Mouse (Mus musculus) CD4-positive, CD25-positive, alpha-beta regulatory T cell, adult 4 months (primary cell): ENCODE measurements around the gene Rel. TPM values are rescaled to one million over a fixed set of nuclear protein-coding genes. Genes with fewer than 3 reads are reported as not detected.
"Not testable (repeated sequence)": the region's sequence is repeated elsewhere in the genome, so short reads cannot be mapped to it uniquely, and the experiment has no call there.

Source experiments
- ATAC-seq: one replicate; pipeline ENCODE4 v1.8.0; 2017
- polyA plus RNA-seq, 2 experiments: library from polyadenylated mRNA; unstranded; fragments of 100-300 nt; shearing (Covaris generic); gene quantifications; one replicate each; pipeline ENCODE4 v1.2.1; 2017

The Rel gene
- polyA plus RNA-seq = 10 to 100 TPM; 24.2 to 25.8 TPM

DNA sequence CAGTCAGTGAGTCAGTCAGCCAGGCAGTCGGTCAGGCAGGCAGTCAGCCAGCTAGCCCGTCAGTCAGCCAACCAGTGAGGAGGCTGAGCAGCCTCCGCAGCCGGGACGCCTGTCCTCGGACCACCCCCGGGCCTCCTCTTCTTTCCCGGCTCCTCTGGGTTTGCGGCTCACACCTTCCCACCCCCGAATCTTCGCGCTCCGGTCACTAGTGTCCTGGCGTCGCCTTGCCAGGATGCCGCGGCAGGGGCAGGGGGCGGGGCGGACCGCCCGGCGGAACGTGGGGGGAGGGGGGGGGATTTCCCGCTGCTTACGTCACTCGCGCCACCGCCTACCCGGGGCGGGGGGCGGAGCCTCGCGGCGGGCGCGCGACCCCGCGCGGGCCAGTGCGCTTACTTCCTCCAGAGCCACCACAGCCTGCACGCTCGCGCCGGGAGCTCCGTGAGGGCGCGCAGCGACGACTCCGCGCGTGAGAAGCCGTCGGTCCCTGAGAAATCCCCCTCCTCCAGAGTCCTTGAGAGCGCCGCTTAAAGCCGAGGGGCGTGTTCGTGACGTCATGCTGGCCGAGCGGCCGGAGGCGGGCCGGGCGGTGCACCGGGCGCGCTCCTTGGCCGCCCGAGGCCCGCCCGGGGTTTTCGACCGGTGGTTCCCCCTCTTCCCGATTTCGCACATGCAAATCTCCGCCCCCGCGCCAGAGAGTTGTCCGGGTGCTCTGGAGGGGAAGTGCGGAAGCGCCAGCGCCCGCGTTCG is at the start of gene Rel:
Gene Rel, minus strand, starts transcription at position 211 of the 747 bp plus-strand sequence.
- ATAC-seq = peak; percentile 60

DNA sequence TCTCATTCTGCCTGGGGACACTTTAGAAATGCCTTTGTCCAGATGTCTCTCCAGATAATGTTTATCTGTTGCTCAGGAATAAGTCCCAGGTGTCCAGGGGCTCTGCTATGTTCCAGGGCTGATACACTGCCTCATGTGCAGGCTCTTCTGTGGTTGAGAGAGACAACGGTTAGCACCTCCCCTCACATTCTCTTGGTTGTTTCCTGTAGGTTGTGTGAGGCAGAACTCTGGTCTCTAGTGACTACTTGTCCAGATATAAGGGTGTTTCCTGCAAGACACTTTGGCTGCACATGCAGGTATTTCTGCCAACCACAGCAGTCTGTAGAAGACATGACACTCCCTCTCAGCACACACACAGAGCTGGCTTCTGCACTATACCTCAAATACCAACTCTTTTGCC is 48.0 kb upstream of the Rel start:
- peak; percentile 69 for ATAC-seq

DNA sequence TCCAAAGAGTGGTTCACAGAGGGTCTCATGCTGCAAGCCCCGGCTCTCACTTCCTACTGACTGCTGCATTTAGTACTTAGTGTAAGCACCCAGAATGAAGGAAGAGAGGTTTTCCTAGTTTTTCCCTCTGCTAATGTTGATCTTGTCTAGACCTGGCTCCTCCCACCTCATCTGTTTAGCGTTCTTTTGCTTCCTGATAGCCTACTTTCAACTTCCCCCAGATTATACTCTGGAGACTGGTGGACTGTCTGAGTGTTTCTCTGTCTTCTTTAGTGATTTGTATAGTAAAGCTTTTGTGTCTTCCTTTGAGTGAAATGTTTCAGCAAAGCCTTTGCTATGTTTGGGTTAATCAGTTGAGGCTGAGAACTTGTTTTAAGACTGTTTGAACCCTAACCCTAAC is 40.0 kb upstream of the Rel start:
- ATAC-seq = no peak

DNA sequence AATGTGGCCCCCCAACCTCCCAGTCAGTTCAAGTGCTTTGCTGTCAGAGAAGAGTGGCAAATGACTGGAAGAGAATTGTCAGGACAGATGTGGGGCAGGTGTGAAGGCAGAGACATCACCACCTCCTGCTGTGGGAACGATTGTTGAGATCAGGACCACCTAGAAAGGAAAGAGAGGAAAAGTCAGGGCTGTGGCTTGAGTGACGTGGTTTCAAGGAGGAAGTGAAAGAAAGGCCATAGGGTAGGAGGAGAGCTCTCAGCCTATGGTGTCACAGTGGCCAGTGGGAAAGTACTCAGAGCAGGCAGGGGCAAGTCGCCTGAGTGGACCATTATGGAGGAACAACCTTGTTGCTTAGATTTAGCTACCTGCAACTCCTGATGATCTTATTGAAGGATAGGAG is 34.9 kb upstream of the Rel start:
- ATAC-seq = no peak

DNA sequence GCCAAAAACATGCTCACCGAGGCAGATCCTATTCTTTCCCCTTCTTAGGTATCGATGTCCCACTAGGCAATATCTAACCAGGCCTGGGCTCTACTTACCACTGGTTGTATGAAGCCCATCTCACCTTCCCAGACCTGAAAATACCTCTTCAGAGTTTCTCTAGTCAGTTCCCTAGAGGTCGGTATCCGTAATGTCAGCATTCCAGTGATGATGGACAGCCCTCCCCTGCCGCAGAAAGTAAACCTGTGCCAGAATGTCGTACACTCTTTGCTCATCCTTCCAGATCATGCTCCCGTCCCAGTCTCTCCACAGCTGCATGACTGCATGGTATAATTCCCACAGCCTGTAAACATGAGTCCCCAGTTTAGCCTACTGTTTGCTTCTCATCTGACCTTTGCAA is 32.4 kb upstream of the Rel start:
- no peak for ATAC-seq

DNA sequence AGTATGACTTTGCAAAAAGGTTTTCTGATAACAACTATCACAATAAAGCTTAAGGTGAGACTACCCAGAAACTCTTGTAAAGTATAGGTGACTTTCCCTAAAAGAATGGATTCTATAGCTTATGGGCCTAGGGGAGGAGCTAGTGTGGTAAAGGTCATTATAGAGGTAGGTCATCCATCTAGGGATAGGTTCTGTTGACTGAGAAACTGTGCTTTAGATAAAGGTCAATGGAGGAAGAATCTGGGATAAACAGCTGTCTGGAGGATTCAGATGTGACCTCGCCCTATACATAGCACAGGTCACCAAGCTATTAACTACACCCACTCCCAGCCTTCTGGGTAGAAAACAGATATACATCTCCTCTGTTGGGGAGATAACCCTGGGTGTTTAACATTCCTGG is 31.5 kb upstream of the Rel start:
- ATAC-seq = no peak

DNA sequence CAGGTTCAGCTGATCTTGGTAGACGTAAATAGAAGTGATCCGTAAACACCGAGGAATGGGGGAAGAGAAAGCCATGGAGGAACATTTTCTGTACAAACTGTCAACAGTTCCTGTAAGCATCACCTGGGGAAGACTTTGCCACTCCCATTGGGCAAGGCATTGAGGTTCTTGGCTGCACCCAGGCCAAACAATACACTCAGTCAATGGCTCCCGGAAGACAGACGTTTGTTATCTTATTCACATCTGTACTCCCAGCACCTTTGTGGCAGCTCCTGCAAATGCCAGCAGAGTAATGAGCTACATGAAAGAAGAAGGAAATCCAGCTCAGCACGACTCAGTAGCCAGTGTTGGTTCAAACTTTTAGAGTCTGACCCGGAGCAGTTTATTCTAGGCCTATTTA is 31.1 kb upstream of the Rel start:
- peak; percentile 51 for ATAC-seq

DNA sequence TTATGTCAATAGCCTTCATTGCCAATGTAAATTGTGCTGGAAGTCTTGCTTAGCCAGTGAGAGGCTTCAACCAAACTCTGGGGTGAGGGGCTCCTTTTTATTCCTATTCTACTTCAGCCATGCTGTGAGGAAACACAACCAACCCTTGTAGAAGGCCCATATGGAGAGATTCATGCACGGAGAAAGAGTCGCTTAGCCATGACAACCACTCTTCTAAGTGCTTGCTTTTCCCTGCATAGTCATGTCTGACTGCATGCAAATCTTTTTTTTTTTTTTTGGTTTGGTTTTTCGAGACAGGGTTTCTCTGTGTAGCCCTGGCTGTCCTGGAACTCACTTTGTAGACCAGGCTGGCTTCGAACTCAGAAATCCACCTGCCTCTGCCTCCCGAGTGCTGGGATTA is 12.9 kb upstream of the Rel start:
- ATAC-seq = not testable (repeated sequence)

DNA sequence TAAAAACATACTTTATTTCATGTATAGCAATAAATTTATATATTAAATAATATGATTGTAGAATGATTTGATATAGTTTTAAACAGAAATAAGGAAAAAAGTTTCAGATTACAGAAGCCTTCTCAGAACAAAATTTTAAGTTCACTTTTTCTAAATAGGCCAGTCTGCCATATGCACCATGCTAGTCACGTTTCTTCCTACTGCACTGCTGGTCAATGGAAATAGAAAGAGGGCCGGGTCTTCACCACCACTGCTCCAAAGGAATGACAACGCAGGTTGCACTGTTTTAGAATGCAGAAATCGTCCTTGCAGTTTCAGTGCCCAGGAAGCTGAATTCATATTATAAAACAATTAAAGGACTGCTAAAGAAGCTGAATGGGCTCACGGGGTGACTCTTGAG is 12.3 kb upstream of the Rel start:
- ATAC-seq = no peak

DNA sequence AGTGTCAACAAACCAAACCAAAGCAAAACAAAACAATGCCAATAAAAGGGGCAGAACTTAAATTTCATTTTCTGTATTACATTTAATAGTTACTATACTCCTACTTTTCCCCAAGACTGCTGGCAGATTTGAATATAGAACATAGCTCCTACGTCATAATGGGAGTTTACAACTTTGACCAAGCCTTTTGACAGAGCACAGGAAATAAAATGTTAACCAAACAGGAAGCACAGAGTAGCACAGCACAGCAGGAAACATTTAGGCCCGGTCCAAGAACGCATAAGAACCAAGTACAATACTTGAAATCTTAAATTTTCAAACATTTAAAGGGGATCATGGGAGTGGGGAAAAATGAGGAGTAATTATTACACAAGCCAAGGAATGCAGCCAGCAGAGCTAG is 11.3 kb upstream of the Rel start:
- peak; percentile 93 for ATAC-seq

DNA sequence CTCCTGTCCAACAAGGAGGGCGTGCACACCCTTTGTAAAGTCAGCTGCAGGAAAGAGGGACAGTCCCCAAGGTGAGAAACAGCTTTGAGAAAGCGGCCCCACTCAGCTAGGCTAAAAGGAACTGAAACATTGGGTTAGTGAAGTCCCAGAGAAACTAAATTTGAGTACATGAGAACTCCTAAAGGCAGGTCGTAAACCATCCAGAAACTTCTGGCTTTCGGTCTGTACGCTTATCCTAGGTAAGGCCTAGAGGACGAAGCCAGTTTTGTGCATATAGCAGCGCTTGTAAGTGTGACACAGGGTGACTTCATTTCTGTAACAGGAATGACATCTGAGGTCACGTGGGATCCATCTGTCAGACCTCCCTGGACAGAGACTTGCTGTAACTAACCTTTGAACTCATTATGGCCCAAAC is 8.0 kb upstream of the Rel start:
- ATAC-seq = peak; percentile 76

DNA sequence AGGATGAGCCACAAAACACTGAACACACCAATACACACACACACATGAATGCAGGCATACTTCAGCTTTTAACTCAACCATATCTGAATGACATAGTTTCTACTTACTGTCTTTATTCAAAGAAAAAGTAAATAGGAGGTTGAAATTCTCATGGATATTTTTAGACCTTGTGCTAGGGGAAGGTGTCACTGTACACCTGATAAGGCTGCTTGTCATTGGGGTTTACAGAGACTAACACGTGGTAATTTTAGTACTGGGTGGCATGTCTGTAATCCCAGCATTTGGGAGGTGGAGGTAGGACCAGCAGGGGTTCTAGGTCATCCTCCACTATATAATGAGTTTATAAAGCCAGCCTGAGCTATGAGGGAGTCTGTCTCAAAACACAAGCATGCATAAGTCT is 1.7 kb upstream of the Rel start:
- no peak for ATAC-seq

DNA sequence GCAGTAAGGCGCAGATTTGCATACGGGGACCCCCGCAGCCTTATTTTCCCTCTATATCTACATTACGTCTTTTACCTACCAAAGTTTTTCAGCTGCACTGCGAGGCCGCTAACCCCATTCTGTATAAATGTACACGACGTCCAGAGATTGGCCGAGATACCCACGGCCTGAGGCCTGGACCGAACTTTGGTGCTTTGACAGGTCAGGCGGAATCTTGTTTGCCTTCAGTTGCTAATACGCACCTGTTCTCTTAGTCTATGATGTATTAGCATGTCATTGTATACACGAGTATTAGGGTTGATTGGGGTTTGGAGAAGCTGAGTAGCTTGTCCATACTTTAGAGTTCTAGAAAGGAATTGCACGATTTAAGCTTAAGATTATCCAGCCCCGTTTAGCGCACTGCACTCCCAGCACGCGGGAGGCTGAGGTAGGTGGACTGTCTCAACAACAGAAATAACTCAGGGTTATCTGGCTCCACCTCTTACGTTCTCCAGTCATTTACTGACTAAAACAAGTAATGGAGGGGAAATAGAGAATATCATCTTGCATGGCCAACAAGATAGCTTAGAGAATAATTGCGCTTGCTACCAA is 832 bp upstream of the Rel start:
- peak; percentile 8 for ATAC-seq

DNA sequence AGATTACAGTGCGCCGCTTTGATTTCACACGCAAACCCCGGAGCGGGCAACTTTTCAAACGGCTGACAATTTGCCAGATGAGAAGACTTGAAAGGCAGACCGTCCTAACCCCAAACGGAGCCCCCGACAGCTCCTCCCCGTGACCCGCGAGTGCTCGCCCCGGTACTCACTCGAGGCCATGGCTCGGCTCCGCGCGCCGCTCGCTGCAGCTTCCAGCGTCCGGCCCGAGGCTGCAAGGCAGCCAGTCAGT is 335 bp downstream of the Rel start:
- no peak for ATAC-seq

DNA sequence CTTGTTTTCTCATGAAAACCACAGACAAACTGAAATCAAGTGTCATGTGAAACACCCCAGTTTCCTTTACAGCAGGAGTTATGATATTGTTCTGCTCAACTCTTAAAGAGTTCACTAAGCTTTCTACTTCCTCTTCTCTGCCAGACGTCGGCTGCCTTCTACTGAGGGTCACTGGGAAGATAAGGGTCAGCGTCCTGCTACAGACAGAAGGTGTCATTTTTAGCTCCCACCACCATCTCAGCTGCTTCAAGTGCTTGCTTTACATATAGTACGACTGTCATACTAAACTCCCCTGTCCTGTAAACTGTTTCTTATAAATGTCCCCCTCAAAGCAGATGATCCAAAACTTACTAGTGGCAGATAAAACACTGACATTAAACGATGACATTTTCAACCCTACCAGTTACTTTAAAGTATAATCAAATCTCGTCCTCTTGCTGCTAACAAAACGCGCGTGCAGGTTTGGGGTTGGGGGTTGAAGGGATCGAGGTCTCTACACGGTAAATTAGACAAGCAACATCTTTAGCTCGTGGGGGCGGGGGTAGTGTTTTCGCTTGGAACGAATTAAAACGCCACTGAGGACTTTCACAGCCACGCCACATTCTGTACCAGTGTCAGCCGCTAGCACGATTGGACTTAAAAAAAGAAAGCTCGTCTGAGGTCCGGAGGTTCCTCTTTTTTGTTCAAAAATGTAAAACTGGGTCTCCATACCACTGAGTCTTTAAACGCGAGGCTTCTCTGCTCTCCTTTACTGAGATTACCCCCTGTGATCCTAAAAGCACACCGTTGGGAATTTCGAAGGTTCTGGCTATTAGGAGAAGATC is 872 bp downstream of the Rel start:
- ATAC-seq = peak; percentile 32

DNA sequence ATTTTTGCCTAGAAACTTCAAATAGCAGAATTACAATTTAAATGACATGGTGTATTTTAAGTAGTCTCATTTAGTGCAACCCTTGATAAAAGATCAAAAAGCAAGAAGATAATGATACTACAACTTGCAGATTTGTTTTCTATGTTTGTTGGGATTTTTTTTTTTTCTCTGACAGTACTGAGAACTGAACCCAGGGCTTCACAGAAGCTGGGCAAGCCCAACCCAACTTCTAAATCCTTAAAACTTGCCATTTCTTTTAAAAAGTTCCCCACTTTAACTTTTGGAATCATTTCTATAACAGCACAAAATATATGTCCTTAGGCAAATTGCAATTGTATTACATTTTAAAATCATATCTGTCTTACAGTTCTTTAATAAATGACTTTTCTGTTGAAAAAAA is 1.7 kb downstream of the Rel start:
- no peak for ATAC-seq

DNA sequence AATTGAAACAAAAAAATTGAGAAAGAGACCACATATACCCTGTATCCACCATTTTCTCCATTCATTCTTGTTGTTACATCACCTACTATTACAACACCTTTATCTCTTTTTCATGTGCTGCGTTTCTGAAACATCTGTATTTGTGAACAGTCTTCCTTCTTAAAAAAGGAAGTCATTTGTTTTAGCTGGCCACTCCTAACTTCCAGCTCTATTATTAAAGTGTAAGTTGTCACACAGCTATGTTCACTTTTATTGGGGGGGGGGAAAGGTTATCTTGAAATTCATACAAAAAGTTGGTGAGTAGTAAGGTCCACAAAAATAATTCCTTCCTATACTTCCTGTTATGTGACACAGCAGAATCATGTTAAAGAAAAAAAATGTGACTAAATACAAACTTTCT is 2.8 kb downstream of the Rel start:
- ATAC-seq = no peak

DNA sequence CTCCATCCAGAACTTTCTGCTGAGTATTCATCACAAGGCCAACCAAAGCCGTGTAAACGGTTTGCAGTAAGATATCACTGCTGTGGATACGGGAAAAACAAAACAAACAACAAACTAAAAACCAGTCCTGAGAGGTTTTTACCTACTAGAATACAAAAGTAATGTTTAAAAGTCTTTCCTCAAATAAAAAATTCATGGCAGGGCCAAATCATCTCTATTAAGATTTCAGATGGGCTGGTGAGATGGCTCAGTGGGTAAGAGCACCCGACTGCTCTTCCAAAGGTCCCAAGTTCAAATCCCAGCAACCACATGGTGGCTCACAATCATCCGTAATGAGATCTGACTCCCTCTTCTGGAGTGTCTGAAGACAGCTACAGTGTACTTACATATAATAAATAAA is 3.4 kb downstream of the Rel start:
- ATAC-seq = not testable (repeated sequence)

DNA sequence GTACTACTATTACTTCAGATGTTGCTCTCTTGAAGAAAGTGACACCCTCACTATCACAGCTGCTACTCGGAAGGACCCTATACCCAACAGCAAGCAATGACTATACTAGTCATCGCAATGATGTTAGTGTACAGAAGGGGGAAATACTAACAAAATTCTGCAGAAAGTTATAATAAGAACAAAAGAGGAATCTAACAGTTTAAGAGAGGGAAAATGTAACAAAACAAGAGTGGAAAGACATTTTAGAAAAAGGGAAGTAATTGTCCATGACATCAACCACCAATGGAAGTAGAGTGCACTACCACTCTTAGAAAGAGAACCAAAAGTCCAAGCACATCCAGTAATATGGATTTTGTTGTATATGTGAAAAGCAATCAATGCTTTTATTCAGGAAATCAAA is 8.1 kb downstream of the Rel start:
- ATAC-seq = no peak

DNA sequence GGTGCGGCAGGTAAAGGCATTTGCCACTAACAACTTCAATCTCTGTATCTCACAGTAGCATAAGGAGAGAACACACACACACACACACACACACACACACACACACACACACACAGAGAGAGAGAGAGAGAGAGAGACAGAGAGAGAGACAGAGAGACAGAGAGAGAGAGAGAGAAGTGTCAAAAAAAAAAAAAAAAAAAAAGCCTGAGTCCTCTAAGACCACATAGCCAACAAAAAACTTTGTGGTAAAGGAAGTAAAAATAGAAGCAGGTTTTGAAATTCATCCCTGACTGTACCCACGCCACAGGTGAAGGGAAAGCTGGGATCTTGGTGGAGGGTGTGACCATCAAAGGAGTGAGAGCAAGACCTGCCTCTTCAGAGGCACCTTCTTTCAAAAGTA is 12.6 kb downstream of the Rel start:
- ATAC-seq = no peak

DNA sequence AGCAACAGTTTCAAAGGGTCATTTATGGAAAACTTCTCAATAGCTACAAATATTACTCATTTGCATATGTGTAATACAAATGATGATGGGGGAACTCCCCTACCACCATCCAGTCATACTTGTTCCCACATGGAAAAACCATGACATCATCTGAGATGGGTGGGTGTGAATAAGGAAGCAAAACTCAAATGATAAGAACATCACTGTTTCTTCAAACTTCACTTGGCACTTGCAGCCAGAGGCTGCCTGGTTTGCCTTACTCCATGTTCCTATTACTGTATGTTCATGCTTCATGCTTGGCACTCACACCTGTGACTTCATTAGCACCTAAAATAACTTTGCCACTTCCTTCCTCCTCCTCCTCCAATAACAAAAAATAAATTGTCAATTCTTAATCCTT is 16.4 kb downstream of the Rel start:
- peak; percentile 84 for ATAC-seq

DNA sequence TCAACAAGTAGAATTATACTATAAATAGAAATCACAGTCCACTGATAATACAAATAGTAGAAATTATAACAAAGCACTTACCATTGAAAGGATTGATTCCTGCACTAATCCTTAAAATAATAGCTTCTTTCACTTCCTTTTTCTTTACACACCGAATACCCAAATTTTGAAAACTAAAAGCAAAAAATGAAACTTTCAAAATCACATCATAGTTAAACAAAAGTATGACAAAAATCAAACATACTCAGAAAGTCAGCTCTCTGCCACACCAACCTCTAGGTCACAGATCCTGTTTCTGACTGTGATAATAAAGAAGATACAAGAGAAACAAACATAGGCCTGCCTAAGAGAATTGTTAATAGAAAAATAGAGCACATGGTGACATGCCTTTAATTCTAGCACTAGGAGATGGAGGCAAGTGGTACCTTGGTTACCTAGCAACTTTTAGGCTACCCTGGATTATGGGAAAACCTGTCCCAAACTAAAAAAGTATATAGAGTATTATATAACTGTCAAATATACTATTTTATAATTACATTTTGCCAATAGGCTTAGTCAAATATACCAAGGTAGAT is 17.5 kb downstream of the Rel start:
- ATAC-seq = no peak

DNA sequence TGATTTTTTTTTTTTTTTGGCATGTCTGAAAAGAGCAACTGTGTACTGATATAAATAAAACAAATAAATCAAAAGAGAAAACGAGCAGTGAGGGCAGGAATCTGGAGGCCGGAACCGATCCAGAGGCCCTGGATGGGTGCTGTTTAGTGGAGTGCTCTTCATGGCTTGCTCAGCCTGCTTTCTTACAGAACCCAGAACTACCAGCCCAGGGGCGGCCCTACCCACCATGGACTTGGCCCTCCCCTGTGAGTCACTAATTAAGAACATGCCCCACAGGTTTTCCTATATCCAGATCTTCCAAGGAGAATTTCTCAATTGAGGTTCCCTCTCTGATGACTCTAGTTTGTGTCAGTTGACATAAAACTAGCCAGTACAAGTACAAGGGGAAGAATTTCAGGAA is 24.7 kb downstream of the Rel start:
- no peak for ATAC-seq

DNA sequence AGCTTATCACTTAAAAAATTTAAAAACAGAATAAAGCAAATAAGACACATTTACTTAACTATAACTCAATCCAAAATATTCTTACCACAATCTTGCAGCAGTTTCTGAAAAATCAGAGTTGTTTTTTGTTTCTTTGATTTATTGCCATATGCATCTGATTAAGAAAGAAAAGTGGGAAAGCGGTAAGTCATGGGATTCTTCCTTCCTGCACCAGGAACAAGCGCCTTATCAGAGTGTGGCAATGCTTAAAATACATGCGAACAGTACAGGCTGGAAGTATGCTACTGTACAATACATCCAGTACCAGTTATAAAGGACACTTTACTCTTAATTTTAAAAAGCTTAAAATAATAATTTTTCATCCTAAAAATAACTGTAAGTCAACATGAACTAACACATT is 26.4 kb downstream of the Rel start:
- ATAC-seq = no peak
